ENCODE assay signal across 8 mouse cellular contexts in genomic region chr11:72301334-72301733, GRCm38 (mm10). TPM values are rescaled to one million over a fixed set of nuclear protein-coding genes. Genes with fewer than 3 reads are reported as not detected.
DNase-seq lines count a peak whose midpoint lies in the region; ATAC-seq and TF ChIP-seq lines count a peak whose summit lies in the region.

TSS of gene Xaf1 (plus strand) at chr11:72301629.

- TF ChIP-seq CTCF in hindbrain, postnatal 0 days (IDR thresholded peaks at IDR 0.05; ENCODE audit: low read depth) = no peak

- H3K27me3 ChIP-seq in hindbrain, embryonic 10.5 days (ENCODE audit: insufficient read depth, poor library complexity, severe bottlenecking) = no peaks in the 10 kb centered on the region
- H3K27me3 ChIP-seq in hindbrain, embryonic 12.5 days = no peaks in the 10 kb centered on the region
- no peaks in the 10 kb centered on the region for H3K27me3 ChIP-seq in hindbrain, postnatal 0 days (ENCODE audit: insufficient read depth, low read length)
- no peaks in the 10 kb centered on the region for H3K27me3 ChIP-seq in liver, embryonic 16.5 days (ENCODE audit: control insufficient read depth, insufficient read depth, low read depth, low read length)

- H3K4me2 ChIP-seq in hindbrain, embryonic 12.5 days (replicated peaks) = no peak within 1 kb of the TSS
- H3K4me2 ChIP-seq in hindbrain, postnatal 0 days (ENCODE audit: low read depth, low read length) = peak within 1 kb of the TSS; percentile 43
- peak within 1 kb of the TSS; percentile 49 for H3K4me2 ChIP-seq in liver, embryonic 16.5 days (ENCODE audit: low read depth, low read length)

- H3K36me3 ChIP-seq in hindbrain, embryonic 10.5 days = no peaks in the 10 kb centered on the region
- H3K36me3 ChIP-seq in hindbrain, embryonic 12.5 days = no peaks in the 10 kb centered on the region
- no peaks in the 10 kb centered on the region for H3K36me3 ChIP-seq in hindbrain, postnatal 0 days (ENCODE audit: insufficient read depth, low read length)
- no peaks in the 10 kb centered on the region for H3K36me3 ChIP-seq in liver, embryonic 16.5 days (ENCODE audit: control insufficient read depth, insufficient read depth)

- WGBS in hindbrain, embryonic 10.5 days = 27% methylated on average over 6 of the region's 6 CpGs
- 25% methylated on average over 6 of the region's 6 CpGs for WGBS in hindbrain, embryonic 12.5 days
- 29% methylated on average over 6 of the region's 6 CpGs for WGBS in hindbrain, postnatal 0 days
- WGBS in liver, embryonic 16.5 days (ENCODE audit: insufficient replicate concordance) = 1% methylated on average over 6 of the region's 6 CpGs

- no peak within 1 kb of the TSS for H3K9ac ChIP-seq in hindbrain, embryonic 12.5 days
- H3K9ac ChIP-seq in hindbrain, postnatal 0 days (replicated peaks; ENCODE audit: low read length) = no peak within 1 kb of the TSS
- H3K9ac ChIP-seq in liver, embryonic 16.5 days (ENCODE audit: low read depth, low read length) = peak within 1 kb of the TSS; percentile 28; the same call in 1 of the 2 replicates

- no peaks in the 10 kb centered on the region for H3K9me3 ChIP-seq in hindbrain, embryonic 10.5 days
- H3K9me3 ChIP-seq in hindbrain, embryonic 12.5 days (replicated peaks) = no peaks in the 10 kb centered on the region
- no peaks in the 10 kb centered on the region for H3K9me3 ChIP-seq in hindbrain, postnatal 0 days (ENCODE audit: low read length)
- H3K9me3 ChIP-seq in liver, embryonic 16.5 days (replicated peaks; ENCODE audit: control insufficient read depth, low read length) = no peaks in the 10 kb centered on the region

- H3K27ac ChIP-seq in hindbrain, embryonic 10.5 days = peak within 1 kb of the TSS; percentile 51
- H3K27ac ChIP-seq in hindbrain, embryonic 12.5 days = no peak within 1 kb of the TSS
- peak within 1 kb of the TSS; percentile 48; the same call in 1 of the 2 replicates for H3K27ac ChIP-seq in hindbrain, postnatal 0 days
- H3K27ac ChIP-seq in liver, embryonic 16.5 days (ENCODE audit: low read length) = no peak within 1 kb of the TSS

- no peak within 1 kb of the TSS for H3K4me3 ChIP-seq in hindbrain, embryonic 10.5 days
- no peak within 1 kb of the TSS for H3K4me3 ChIP-seq in hindbrain, embryonic 12.5 days
- peak within 1 kb of the TSS; percentile 14; the same call in 1 of the 2 replicates for H3K4me3 ChIP-seq in hindbrain, postnatal 0 days (ENCODE audit: low read length)
- peak within 1 kb of the TSS; percentile 48 for H3K4me3 ChIP-seq in liver, embryonic 16.5 days (ENCODE audit: low read depth, low read length)

- ATAC-seq in hindbrain, embryonic 12.5 days (ENCODE audit: low FRiP score) = no peak
- ATAC-seq in hindbrain, postnatal 0 days = no peak
- no peak for ATAC-seq in liver, embryonic 16.5 days (ENCODE audit: low read depth)

- DNase-seq in hindbrain, embryonic 10.5 days (ENCODE audit: low spot score) = peak; percentile 15
- peak; percentile 80 to 92 for DNase-seq in adrenal gland, adult (ENCODE audit: inconsistent age in 2 of 2, low spot score in 1 of 2)
- peak; percentile 43 for DNase-seq in gastrocnemius, postnatal 10 days
- peak; percentile 26 for DNase-seq in hindbrain, postnatal 0 days (ENCODE audit: low spot score)
- DNase-seq in ovary, postnatal 14 days (ENCODE audit: low spot score) = peak; percentile 43
- peak; percentile 68 to 71 for DNase-seq in urinary bladder, postnatal 36 days (ENCODE audit: low spot score in 2 of 2)

- peaks cover 11% of the 10 kb centered on the region for H3K4me1 ChIP-seq in hindbrain, embryonic 10.5 days (replicated peaks)
- H3K4me1 ChIP-seq in hindbrain, embryonic 12.5 days = peaks cover 3% of the 10 kb centered on the region; the same call in 1 of the 2 replicates
- H3K4me1 ChIP-seq in hindbrain, postnatal 0 days (ENCODE audit: insufficient read depth, low read length) = no peaks in the 10 kb centered on the region; the same call in 1 of the 2 replicates
- no peaks in the 10 kb centered on the region; the same call in 1 of the 2 replicates for H3K4me1 ChIP-seq in liver, embryonic 16.5 days (ENCODE audit: control insufficient read depth, low read depth, low read length)

RNA-seq across cellular contexts. Expression of gene Xaf1, which starts in this region (rescaled TPM):
- polyA plus RNA-seq in hindbrain, embryonic 10.5 days (2016; fragmentation: Nextera tagmentation; extraction: Ambion mirVana) = 2.3 and 2.9 TPM in 2 replicates
- polyA plus RNA-seq in hindbrain, embryonic 12.5 days (2016; fragmentation: Nextera tagmentation; extraction: Ambion mirVana) = 1.9 and 2.6 TPM in 2 replicates
- total RNA-seq in gastrocnemius, postnatal 10 days (2021) = 1 to 10 TPM; 9.3 to 9.8 TPM
- total RNA-seq in hindbrain, postnatal 0 days (2014; rRNA removed) = 0.47 and 4.5 TPM in 2 replicates
- 5.5 and 10.0 TPM in 2 replicates for polyA plus RNA-seq in hindbrain, postnatal 0 days (2015; fragmentation: Nextera tagmentation; extraction: Ambion mirVana)
- polyA plus RNA-seq in liver, embryonic 16.5 days (2015; fragmentation: Nextera tagmentation; extraction: Ambion mirVana) = 2.7 and 3.4 TPM in 2 replicates

Comparison
In these comparisons a context has a peak if more than half of its experiments do, and no peak if none do; other contexts are left out.
1. H3K27ac ChIP-seq: peak in hindbrain, embryonic 10.5 days (single experiment) and hindbrain, postnatal 0 days (single experiment); none in hindbrain, embryonic 12.5 days (single experiment) and liver, embryonic 16.5 days (single experiment).
2. H3K4me3 ChIP-seq: peak in hindbrain, postnatal 0 days (single experiment) and liver, embryonic 16.5 days (single experiment); none in hindbrain, embryonic 10.5 days (single experiment) and hindbrain, embryonic 12.5 days (single experiment).
3. DNase-seq: peak in every context shown above with its lines; median percentile 86 in adrenal gland, adult; 70 in urinary bladder, postnatal 36 days; 43 in gastrocnemius, postnatal 10 days; 43 in ovary, postnatal 14 days; 26 in hindbrain, postnatal 0 days; 15 in hindbrain, embryonic 10.5 days.